Mouse (Mus musculus) lung, postnatal 4 days (tissue): ENCODE data around the gene Tada2b.

Experiments
- DNase-seq, 2 experiments: peaks; one replicate each; pipeline ENCODE4 v3.0.0; 2021

The Tada2b gene

DNA sequence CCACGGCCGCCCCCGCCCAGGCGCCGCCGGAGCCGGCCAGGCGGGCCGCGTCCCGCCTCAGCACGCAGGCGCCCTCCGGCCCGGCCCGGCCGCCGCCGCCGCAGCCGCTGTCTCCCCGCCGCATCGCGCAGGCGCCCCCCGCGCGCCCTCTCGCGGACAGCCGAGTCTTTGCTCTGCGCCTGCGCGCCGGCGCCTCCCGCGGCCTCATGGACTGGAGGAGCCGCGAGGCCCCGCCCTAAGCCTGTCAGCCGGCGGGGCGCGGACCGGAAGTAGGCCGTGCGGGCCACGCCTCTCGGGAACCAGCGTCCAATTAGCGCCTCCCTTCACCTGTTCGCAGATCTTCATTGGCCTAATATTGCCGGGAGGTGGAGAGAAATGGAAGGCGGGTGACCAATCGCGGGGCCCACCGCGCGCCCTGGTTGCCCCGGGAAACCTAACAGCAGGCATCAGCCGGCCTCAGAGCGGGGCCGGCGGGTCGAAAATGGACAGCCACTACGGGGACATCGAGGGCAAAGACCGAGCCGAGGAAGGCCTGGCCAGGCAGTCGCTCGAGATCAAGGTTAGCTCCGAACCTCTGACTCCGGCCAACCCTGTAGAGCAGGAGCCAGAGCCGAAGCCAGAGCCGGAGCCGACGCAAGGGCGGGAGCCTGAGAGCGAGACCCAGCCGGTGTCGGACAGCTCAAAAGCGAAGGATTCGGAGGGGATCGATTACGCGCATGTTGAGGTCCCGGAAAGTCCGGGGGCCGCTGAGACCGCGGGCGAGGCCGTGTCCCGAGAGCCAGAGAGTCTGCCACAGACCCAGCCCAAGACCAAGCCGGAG, at the start of gene Tada2b, which contains the start of gene Ccdc96:
Tada2b (minus strand) TSS at position 115 of the 820 bp plus-strand sequence.
Ccdc96 (plus strand) TSS at position 418 of the 820 bp plus-strand sequence.
- DNase-seq, result peak; percentile 98 to 100

DNA sequence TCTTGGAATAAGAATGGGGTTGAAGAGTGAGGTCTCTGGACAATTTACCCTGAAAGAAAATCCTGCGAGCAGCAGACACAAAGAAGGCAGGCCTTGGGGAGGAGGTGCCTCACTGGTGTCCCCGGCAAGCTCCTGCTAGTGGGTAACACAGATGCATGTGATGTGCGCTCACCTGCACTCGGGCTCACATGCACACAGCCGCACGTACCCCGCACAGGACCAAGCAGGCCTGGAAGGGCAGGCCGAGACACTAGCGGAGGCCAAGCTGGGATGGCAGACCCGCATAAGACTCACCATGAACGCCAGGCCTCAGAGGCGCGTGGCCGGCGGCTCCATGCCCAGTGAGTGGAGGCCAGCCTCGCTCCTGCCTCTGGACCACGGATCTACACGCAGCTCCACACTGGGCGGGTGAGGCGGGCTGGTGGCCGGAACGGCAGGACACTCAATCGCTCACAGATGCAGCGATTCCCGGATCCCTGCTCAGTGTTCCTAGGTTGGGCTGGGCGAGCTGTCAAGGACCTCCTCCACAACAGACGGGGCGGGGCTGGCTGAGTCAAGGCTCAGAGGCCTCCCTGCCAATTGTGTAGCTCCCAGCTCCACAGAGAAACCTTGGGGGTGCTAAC, 46.2 kb upstream of the Tada2b start:
- peak; percentile 95 to 96 for DNase-seq

DNA sequence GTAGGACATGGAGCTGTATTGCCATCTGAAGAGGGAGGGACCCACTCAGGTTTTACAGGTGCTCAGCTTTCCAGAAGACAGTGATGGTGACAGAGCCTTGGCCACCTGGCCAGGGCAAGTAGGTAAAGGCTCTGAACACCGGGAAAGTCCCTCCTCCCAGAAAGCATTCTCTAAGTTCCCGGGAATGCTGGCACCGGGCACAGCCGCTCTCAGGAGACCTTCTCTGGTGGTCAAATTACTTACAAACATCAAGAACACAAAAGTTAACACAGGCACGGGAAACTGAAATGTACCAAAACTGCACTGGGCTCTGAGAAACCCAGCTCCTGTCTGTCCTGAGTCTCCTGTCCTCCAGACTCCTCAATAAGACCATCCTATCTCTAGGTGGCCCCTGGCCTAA, 45.6 kb upstream of the Tada2b start:
- DNase-seq, result no peak

DNA sequence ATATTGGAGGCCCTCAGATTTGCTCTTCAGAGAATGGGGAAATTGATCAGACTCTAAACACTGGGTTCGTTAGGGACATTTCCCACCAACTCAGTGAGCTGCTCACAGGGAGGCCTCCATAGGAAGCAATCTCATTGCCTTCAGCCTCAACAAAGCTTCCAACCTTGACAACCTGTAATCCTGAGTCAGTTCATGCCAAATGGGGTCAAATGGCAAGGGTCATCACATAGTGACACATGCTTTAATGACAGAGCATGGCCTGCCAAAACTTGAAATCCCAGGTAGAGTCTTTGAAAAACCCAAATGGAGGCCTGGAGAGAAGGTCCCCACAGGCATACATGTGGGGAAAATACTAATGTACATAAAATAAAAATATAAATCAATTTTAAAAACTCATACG, 42.8 kb upstream of the Tada2b start:
- DNase-seq, result no peak

DNA sequence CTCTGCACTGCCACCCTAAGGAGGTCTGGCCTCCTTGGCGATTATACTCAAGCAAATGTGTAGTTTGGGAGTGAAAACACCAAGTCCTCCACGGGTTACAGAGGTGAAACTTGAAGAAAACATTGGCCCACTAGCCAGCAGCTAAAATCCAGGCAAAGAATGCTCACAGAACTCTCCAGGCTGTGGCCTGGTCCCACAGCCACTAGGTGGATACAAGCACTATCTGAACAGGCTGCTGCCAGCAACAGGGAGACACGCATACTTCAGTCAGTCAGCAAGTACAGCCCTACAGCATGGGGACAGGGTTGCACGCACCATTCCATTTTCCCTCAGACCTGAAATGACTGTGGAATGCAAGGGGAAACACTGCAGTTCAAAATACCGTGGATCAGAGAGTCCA, 42.2 kb upstream of the Tada2b start:
- DNase-seq, result peak in 1 of 2 experiments; percentile 19

DNA sequence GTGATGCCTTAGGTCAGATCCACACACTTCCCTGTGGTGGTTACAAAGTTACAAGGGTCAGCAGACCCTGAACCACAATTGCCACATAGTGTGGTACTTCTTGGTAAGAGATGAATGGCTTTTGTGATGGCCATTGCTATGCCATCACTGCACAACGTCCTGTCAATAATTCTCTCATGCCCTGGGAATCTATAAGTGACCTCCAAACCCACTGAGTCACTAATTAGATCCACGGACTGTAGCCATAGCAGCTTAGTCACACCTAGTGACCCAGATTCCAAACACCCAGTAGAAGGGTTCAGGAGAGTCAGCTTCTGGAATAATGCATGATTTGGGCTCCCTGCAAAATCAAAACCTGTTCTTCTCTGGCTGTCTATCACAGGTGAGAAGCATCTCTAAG, 41.1 kb upstream of the Tada2b start:
- DNase-seq, result no peak

DNA sequence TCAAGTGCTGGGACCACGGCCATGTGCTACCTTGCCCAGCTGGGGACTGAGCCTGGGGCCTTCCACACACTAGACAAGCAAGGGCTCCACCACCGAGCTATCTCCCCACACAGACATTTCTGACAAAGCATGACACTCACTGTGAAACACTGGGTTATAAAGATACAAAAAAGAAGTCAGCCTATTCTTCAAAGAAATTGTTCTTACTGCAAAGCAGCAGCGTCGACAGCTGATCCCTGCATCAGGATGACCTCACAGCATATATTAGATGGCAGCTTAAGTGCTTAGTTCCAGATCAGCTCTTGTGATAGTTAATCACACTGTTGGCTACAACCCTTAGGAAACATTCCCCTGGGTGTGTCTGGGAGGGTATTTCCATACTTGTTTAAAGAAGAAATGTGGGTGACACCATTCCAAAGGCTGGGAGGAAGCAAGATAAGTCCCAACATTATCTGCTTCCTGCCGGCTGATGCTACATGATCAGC, 39.2 kb upstream of the Tada2b start:
- DNase-seq, result no peak

DNA sequence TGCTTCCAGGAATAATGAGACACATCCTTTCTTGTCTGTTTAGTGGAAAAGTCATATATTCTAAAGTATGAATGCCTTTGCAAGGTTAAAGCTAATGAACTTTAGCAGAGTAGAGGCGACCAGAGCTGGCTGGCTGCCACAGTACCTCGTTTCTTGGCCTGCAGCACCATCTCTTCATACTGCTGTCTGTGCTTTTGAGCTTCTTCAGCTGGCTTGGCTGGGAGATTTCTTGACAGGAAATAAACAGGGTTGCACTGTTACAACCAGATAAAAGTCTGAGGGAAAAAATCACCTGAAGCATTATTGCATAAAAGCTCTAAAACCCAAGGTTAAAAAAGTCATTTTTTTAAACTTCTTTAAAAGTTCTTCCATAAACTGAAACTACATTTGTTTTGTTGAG, 38.7 kb upstream of the Tada2b start:
- peak; percentile 11 to 50 for DNase-seq

DNA sequence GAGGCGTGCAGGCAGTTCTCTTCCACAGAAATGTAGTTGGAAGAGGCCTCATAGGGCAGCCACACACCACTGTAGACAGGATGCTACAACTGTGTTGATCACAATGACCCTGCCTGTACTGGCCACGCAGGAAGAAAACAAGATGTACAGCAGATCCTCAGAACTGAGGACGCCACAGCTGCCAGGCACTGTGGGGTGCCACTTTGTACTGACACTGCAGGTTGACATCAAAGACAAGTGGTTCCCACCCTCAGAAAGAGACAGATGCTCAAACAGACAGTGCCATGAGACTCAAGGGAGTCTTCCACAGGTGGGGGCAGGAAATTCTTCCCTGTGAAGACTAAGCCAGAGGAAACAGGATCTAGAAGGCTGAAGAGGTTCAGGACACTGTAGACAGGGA, 35.7 kb upstream of the Tada2b start:
- no peak for DNase-seq

DNA sequence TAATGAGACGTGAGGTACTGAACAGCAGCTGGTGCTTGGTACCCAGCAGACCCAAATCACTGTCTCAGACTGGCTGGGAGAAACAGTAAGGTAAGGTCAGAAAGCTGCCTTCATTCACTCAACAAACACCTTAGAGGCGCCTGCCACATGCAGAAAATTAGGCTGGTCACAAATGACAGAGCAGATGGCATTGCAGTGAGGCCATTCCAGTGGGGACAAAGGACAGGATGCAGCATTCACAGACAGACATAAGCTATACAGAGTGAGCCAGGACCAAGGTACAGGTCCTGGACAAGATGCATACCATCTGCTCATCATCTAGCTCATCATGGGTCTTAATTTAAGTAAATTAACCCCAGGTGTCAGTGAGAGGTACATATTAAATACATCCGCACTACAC, 33.5 kb upstream of the Tada2b start:
- DNase-seq, result no peak

DNA sequence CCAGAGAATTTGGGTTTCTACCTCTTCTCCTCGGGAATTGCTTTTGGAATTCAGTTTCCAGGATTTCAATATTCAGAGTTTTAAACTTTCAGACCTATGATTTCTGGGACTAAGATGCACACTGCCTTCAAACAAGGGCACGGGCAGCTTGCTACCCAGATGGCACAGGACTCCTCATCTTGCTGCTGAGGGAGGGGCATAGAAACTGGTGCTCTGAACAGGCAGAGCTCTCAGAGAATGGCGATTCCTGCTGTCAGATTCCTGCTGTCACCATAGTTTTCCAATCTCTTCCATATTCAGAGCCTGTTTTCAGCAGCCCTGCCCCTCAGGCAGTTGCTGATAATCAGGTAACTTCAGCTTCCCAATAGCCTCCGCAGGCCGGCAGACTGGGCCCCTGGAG, 31.5 kb upstream of the Tada2b start:
- no peak for DNase-seq

DNA sequence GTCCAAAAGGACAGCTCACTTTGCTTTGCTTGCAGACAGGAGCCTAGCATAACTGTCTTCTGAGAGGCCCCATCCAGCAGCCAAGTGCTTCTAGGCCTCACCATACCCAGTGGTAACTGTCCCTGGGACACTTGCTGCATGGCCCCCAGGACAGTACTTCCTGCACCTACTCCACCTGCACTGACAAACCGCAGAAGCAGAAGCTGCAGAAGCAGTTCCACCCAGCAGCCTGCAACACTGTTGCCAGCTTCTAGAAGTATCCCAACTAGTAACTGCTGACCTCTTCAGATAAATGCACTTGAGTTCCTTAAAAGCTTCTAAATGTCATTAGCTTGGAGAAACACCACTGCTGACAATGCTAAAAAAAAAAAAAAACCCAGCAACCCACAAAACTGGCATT, 31.0 kb upstream of the Tada2b start:
- DNase-seq, result no peak

DNA sequence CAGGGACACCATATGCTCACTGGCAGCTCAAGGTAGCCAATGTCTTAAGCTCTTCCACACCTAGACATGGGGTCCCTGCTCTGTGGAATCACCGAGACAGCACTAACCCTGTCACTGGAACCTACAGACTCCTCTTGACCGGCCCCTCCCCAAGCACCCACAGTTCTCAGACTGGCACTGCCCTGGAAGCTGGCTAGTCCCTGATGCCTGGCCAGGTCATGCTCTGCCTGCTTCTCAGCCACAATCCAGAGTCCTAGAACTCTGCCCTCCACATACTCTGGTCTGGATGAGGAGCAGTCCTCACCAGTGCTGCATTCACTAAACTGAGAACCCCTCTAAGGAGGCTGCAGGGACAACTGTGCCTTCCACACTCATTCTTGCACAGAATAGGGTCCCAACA, 26.9 kb upstream of the Tada2b start:
- no peak for DNase-seq

DNA sequence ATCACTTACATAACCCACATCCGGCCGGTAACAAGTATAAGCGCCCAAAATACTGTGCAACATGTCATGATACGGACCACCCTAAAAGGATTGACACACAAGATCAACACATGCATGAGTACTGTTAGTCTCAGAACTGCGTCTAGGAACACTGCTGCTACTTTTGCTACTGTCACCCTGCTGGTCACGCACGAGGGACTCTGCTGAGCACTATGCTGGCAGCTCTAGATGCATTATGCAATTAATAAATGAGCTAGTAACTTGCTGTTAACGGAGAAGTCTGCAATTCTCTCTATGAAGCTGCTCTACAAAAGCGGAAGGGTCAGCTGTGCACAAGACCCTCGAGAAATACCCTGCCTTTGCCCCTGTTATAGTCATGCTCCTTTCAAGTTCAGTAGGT, 24.3 kb upstream of the Tada2b start:
- no peak for DNase-seq

DNA sequence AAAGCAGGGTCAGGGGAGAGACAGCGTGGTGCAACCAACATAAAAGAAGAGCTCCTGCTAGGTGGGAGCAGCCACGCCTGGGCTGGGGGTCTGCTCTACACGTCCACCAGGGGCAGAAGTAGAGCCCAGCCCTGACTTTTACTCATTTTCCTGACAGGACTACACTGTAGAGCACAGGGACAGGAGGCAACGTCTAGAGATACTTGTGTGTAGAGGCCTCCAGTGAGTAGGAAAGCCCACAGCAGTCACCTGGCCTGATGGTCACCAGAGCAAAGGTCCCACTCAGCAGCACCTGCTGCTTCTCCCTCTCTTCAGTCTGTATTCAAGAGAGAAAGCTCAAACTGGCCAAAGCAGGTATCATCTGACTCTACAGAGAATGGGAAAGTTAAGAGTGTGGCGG, 21.6 kb upstream of the Tada2b start:
- no peak for DNase-seq

DNA sequence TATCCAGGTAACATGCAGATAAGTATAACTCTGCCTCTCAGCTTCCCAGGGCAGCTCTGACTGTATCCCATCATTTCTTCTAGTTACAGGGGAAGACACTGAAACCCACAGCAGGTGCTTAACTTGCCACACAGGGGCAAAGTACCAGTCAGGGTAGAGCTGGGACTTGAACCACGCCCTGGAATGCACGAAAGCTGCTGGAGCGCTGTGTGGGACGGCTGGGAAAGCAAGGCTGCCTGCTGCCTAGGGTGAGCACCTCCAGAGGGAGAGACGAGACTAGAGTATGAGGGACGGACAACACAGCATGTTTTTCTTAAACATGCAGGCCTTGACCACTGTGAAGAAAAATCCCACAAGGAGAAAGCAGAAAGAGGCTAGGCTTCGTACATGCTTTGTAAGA, 21.1 kb upstream of the Tada2b start:
- DNase-seq, result no peak

DNA sequence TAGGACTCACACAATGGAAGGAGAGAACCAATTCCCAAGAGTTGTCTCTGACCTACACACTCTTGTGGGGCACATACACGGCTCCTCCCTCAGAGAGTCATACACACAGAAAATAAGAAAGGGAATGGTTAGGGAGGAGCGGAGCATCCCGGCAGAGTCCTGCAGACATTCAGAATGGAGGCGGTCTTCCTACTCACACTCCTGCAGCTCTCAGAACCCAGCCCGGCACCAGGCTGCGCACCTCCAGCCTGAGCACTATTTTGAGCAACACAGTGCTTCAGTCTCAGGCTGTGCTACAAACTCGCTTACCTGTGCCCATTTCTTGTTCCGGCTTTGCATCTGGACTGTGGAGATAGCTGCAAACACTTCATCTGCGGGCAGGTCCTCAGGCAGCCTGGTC, 10.6 kb upstream of the Tada2b start:
- no peak for DNase-seq

DNA sequence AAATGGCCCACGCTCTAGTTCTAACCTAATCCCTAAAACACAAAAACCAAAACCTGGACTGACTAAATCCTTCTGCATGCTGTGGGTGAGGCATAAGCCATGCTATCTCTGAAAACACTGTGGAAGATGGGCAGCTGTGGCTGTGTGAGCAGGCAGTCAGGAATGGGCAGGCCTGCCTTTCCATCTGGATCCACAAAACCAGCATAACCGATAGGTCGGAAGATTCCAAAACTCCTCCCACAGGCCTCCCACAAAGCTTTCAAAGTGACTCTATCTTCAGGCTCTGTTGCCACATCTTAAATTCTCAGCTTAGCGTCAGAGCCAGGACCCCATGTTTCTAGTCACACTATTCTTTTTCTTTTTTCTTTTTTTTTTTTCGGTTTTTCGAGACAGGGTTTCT, 9.8 kb upstream of the Tada2b start:
- DNase-seq, result no peak

DNA sequence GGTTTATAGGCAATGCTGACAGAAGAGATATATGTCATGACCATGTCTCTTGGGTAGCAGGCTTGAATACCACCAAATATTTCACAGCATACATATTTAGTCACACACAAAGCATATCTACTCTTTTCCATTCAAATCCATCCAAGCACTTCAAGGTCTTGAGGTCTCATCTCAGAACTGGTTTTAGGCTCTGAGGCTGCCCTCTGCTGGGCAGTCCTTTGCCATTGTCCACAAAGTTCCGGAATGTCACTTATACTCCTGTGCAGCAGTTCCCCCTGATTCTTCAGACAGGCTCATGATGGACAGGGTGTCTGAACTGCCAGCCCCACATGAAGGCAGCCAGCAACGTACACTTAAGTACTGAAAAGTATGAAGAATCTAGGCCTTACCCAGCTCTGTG, 5.1 kb upstream of the Tada2b start:
- DNase-seq, result peak in 1 of 2 experiments; percentile 56

DNA sequence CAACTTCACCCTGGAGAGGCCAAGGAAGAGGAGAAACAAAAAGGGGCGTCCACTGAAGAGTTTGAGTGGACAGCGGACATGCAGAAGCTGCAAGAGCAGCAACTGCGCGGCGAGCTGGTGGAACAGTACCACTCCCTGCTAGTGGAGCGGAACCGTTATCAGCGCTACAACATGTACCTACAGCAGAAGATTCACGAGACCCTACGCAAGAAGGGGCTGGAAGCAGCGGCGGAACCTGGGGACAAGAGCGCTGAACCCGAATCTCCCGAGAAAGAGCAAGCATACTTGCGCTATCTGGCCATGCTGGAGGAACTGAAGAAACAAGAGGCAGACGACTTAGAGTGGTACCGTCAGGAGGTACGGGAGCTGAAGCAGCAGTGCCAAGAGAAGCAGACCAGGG, 1.2 kb upstream of the Tada2b start:
- DNase-seq, result no peak

DNA sequence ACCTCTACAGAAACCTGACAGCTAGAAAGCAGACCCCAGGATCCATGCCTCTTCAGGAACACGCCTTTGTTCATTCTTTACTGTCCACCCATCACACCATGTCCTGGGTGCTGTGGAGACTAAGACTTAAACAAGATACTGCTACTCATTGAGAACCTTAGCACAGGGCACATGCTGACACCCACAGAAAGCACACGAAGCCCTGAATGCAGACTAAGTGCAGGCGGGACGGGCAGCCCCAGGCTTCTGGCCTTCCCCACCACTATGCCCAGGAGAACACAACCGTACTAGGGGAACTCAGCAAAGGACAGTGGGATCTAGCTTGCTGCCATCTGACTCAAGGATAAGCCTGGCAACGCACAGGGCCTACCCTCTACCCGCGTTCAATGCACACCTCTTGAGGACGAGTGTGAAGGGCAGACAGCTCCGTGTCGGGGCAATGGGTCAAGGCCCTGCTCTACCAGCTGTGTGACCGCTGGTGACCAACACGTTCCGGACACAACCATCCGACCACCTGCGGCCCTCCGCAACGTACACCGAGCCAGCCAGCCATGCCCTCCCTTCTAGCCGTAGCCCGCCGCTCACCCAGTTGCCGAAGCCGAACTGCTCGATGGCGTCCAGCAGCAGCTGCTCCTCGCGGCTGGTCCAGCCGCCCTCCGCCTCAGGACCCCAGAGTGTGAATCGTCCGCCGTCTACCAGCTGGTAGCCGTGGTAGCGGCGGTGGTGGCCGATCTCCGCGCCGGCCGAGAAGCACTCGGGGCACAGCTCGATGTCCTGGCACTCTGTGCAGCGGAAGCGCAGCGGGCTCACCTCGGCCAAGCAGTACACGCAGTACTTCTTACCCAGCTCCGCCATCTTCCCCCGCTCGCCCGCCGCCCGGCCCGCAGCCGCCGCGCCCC, 633 bp downstream of the Tada2b start:
- peak in 1 of 2 experiments; percentile 67 for DNase-seq

DNA sequence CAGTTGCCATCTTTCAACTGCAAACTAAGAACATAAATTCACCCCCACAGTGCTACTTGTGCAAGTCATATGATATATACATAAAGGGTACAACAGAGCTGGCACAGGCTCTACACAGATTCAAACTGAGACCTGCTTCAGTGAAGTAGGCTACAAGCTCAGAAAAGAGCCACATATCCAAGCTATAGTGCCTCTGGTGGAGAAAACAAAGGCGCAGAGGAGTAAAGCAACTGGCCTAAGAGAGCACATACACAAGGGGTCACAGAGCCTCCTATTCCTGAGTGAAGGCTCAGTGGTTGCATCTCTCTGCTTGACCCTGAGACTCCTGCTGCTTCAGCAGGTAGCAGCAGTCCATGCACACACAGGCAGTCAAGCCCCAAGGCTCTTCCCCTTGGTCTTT, 3.0 kb downstream of the Tada2b start:
- no peak for DNase-seq

DNA sequence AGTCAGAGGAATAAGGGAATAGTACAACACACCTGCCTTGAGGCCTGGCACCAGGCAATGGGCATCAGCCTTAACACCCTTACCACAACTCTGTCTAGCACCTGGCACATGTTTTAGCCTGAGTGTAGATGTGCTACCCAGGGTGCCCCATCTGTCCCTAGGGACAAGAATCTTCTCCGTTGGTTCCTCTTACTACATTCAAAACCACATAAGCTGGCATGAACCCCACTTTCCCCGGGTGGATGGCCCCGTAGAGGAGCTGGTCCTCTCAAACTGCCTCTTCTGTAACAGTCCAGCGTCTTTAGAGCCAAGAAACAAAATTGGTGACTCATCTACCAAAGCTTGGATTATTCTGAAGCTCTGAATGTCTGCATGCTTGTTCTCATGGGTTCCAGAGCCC, 3.7 kb downstream of the Tada2b start:
- DNase-seq, result no peak
